Mouse (Mus musculus): Measurements from ENCODE around the gene Rpsa. TPM values are rescaled to one million over a fixed set of nuclear protein-coding genes. Genes with fewer than 3 reads are reported as not detected.

Gene Rpsa
- total and polyA plus RNA-seq, 3 experiments = 726 to 4,532 (median 1,827) TPM

DNA sequence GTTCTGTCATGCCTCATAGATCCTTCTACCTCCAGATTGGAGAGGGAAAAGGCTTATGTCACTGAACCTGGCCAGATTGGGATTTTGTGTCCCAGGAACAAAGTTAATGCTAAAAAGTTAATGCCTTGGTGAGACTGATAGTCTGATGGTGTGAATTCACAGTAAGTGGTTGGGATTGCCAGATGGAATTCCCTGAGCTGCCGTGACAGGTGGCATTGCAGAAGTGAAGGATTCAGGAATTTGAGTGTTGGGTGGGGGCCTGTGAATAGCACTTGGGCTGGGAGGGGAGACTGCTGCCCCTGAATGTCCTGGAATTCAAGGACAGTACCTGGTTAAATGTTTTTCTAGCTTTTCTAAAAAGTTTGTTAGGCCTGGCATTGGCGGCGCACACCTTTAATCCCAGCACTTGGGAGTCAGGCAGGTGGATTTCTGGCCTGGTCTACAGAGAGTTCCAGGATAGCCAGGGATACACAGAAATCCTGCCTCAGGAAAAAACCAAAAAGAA, 4.3 kb downstream of the Rpsa start:
- Histone ChIP-seq H3K27ac (ENCODE audit: control insufficient read depth, low read depth, low read length) (no peak overlapping the region), H3K4me3 (ENCODE audit: control insufficient read depth in 1 of 2, insufficient read depth in 1 of 2, low read depth in 2 of 2, low read length in 2 of 2) (no peak overlapping the region), H3K9ac (ENCODE audit: control insufficient read depth, low read depth, low read length, poor library complexity, severe bottlenecking) (no peak overlapping the region), H3K9me3 (replicated peaks; ENCODE audit: insufficient read depth, low read length) (no peaks in the 10 kb centered on the region), H3K27me3 (ENCODE audit: control insufficient read depth in 1 of 2, insufficient read depth in 2 of 2, low read length in 2 of 2) (no peaks in the 10 kb centered on the region), H3K4me1 (ENCODE audit: control insufficient read depth in 1 of 2, insufficient read depth in 2 of 2, low read length in 2 of 2) (peaks cover 0 to 5% of the 10 kb centered on the region in 2 experiments; a peak in 1 of 4 replicates), H3K79me2 (ENCODE audit: control insufficient read depth, insufficient read depth, low read length, poor library complexity) (peaks cover 31% of the 10 kb centered on the region), H3K36me3 (ENCODE audit: control insufficient read depth in 1 of 2, insufficient read depth in 2 of 2, low read length in 2 of 2) (peaks cover 8 to 15% of the 10 kb centered on the region in 2 experiments)
- DNase-seq (ENCODE audit: low read depth, low spot score) = peak; percentile 41
- TF ChIP-seq TCF12 (IDR thresholded peaks at IDR 0.05; ENCODE audit: low read depth, low read length) = no peak
- TF ChIP-seq RAD21 (IDR thresholded peaks at IDR 0.05; ENCODE audit: low read depth, low read length) = no peak
- peak; percentile 20; the same call in 1 of the 2 replicates for TF ChIP-seq ZMIZ1 (IDR thresholded peaks at IDR 0.05; ENCODE audit: low read depth, low read length)
- TF ChIP-seq POLR2A (IDR thresholded peaks at IDR 0.05; ENCODE audit: control insufficient read depth in 1 of 2, insufficient read depth in 1 of 2, low read depth in 1 of 2, low read length in 2 of 2, poor library complexity in 1 of 2) = peak in 1 of 2 experiments; percentile 64; a peak in 1 of 4 replicates
- peak; percentile 63 for TF ChIP-seq POLR2AphosphoS2 (IDR thresholded peaks at IDR 0.05; ENCODE audit: low read length)
- no peak for TF ChIP-seq BHLHE40 (IDR thresholded peaks at IDR 0.05; ENCODE audit: borderline replicate concordance, low read depth, low read length)
- TF ChIP-seq MYC (IDR thresholded peaks at IDR 0.05; ENCODE audit: low read depth, low read length) = no peak
- TF ChIP-seq TBP (IDR thresholded peaks at IDR 0.05; ENCODE audit: low read depth, low read length) = no peak
- TF ChIP-seq E2F4 (IDR thresholded peaks at IDR 0.05; ENCODE audit: borderline replicate concordance, low read depth, low read length) = no peak
- TF ChIP-seq GATA1 (IDR thresholded peaks at IDR 0.05; ENCODE audit: low read depth, low read length) = no peak
- TF ChIP-seq ZKSCAN1 (IDR thresholded peaks at IDR 0.05; ENCODE audit: low read depth, low read length) = no peak
- no peak for TF ChIP-seq POLR2AphosphoS5 (IDR thresholded peaks at IDR 0.05; ENCODE audit: borderline replicate concordance, low read depth, low read length)
- TF ChIP-seq ZC3H11A (IDR thresholded peaks at IDR 0.05; ENCODE audit: low read depth, low read length) = no peak
- no peak for TF ChIP-seq GABPA (IDR thresholded peaks at IDR 0.05; ENCODE audit: low read depth, low read length)
- TF ChIP-seq SIN3A (IDR thresholded peaks at IDR 0.05; ENCODE audit: low read length) = no peak
- TF ChIP-seq MAZ (IDR thresholded peaks at IDR 0.05; ENCODE audit: low read depth, low read length) = no peak
- TF ChIP-seq RCOR1 (IDR thresholded peaks at IDR 0.05; ENCODE audit: low read depth, low read length) = no peak
- no peak for TF ChIP-seq CHD1 (IDR thresholded peaks at IDR 0.05; ENCODE audit: low read depth, low read length)

- peak; percentile 65 for DNase-seq (ENCODE audit: low read depth, low spot score)
- H3K27me3 ChIP-seq (ENCODE audit: control insufficient read depth in 1 of 2, insufficient read depth in 2 of 2, low read length in 2 of 2) = no peaks in the 10 kb centered on the region
- H3K27ac ChIP-seq (ENCODE audit: control insufficient read depth, low read depth, low read length) = no peak overlapping the region
- TF ChIP-seq KAT2A (conservative IDR thresholded peaks at IDR 0.05; ENCODE audit: low read depth, low read length) (no peak), POLR2AphosphoS5 (IDR thresholded peaks at IDR 0.05; ENCODE audit: borderline replicate concordance, low read depth, low read length) (peak; percentile 63; the same call in 1 of the 2 replicates), POLR2A (IDR thresholded peaks at IDR 0.05; ENCODE audit: control insufficient read depth in 1 of 2, insufficient read depth in 1 of 2, low read depth in 1 of 2, low read length in 2 of 2, poor library complexity in 1 of 2) (no peak; a peak in 1 of 4 replicates), SIN3A (IDR thresholded peaks at IDR 0.05; ENCODE audit: low read length) (peak; percentile 28; the same call in 1 of the 2 replicates)
- H3K36me3 ChIP-seq (ENCODE audit: control insufficient read depth in 1 of 2, insufficient read depth in 2 of 2, low read length in 2 of 2) = peaks cover 7 to 14% of the 10 kb centered on the region in 2 experiments
- no peaks in the 10 kb centered on the region for H3K9me3 ChIP-seq (replicated peaks; ENCODE audit: insufficient read depth, low read length)
- H3K4me1 ChIP-seq (ENCODE audit: control insufficient read depth in 1 of 2, insufficient read depth in 2 of 2, low read length in 2 of 2) = 0 out of 4 replicates have a peak, but pooled peaks cover 0 to 3% of the 10 kb centered on the region in 2 experiments
- peaks cover 23% of the 10 kb centered on the region for H3K79me2 ChIP-seq (ENCODE audit: control insufficient read depth, insufficient read depth, low read length, poor library complexity)
- no peak overlapping the region for H3K4me3 ChIP-seq (ENCODE audit: control insufficient read depth in 1 of 2, insufficient read depth in 1 of 2, low read depth in 2 of 2, low read length in 2 of 2)
- H3K9ac ChIP-seq (ENCODE audit: control insufficient read depth, low read depth, low read length, poor library complexity, severe bottlenecking) = no peak overlapping the region
These were observed 5.7 kb downstream of the Rpsa start for GRCm38 (mm10) chr9:120132980-120133754.
